Mouse (Mus musculus) common myeloid progenitor, adult 5-6 weeks (primary cell): ENCODE measurements around the gene Sgcg. TPM values are rescaled to one million over a fixed set of nuclear protein-coding genes. Genes with fewer than 3 reads are reported as not detected.

Source experiments
- total RNA-seq: library from RNA; stranded (forward); fragments of 200-1000, 187-1606 nt; gene quantifications from 2 replicates; pipeline ENCODE4 v1.2.3, GENCODE M21; 2017

The Sgcg gene
- total RNA-seq, 1 experiment from 2014 or later, result 0.14 TPM

Other genes starting within 250 kb of the Sgcg start
- 0.49 TPM in 1 of 2 replicates, not detected in the other for gene Tnfrsf19, start 212.0 kb downstream of the Sgcg start, total RNA-seq
- 27.4 and 33.3 TPM in 2 replicates for gene Sacs, start 120.0 kb downstream of the Sgcg start, total RNA-seq
- gene Arl11, start 51.3 kb upstream of the Sgcg start, total RNA-seq, result 5.2 and 11.0 TPM in 2 replicates
- gene Ebpl, start 101.9 kb upstream of the Sgcg start, total RNA-seq, result 4.3 and 6.0 TPM in 2 replicates
- 88.6 and 92.3 TPM in 2 replicates for gene Kpna3, start 181.4 kb upstream of the Sgcg start, total RNA-seq